Comparison of ENCODE assay signal across 10 mouse cellular contexts in the genomic region with DNA sequence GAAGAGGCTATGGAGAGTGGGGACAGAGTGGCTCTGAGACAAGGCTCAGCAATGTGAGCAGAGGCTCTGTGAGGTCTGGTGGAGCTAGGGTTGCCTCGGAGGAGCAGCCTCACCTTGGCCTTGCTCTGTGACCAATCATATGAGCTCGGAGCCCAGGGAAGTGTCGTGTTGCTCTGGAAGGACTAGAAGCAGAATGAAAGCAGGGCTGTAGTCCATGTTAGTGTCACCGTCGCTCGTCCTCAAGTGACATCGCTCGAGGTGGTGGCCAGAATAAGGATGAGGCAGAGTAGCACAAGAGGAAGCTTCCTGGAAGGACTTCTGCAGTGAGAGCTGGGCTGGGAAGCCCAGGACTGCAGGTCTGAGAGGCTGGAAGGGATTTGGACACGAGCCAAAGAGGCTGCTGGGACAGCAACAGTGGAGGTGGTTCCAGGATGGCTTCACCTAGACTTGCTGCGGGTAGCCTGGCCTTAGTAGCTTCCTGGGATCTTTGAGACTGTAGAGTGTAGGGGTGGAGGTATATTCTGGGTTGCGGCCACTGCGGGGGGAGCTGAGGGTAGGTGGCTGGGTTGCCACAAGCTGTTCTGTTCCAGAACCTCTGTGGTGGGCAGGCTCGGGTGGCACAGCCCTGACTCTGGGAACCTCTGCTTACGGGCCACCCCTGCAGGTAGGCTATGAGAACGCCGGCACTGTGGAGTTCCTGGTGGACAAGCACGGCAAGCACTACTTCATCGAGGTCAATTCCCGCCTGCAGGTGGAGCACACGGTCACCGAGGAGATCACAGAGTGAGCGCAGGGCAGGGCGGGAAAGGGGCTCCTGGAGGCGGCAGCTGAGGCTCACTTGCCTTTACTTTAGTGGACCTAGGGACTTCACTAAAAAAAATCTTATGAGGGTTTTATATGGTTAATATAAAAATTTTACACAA. TPM values are rescaled to one million over a fixed set of nuclear protein-coding genes. Genes with fewer than 3 reads are reported as not detected.
DNase-seq lines count a peak whose midpoint lies in the region; ATAC-seq lines count a peak whose summit lies in the region.
"Had no signal": no experiment of that assay in that cellular context is flagged by ENCODE, and none has a peak within 500 bp of the region (broad histone marks: within the 10 kb centered on the region; RNA-seq: fewer than 3 reads in every experiment).

No protein-coding gene starts in this region.

- peak; percentile 24 for DNase-seq in forebrain, embryonic 14.5 days (ENCODE audit: low spot score)
- peak; percentile 24 for DNase-seq in Muller cell, postnatal 12 days (ENCODE audit: inconsistent ontology term)
- peak; percentile 75 for DNase-seq in kidney, postnatal 10 days
- DNase-seq in lung, postnatal 25 days (ENCODE audit: low spot score): peak; percentile 60
- DNase-seq in T-cell, adult 2 months (ENCODE audit: low spot score): no peak
- no peak for DNase-seq in frontal cortex, adult 2 months (ENCODE audit: extremely low spot score in 1 of 2, low spot score in 1 of 2)

- no peak overlapping the region for H3K4me3 ChIP-seq in forebrain, embryonic 14.5 days (ENCODE audit: low read depth, low read length)
- no peak overlapping the region for H3K4me3 ChIP-seq in forebrain, embryonic 15.5 days
- H3K4me3 ChIP-seq: midbrain, embryonic 12.5 days had no signal

- H3K27me3 ChIP-seq in forebrain, embryonic 14.5 days (replicated peaks; ENCODE audit: control insufficient read depth, insufficient read depth, low read length): no peaks in the 10 kb centered on the region
- no peaks in the 10 kb centered on the region for H3K27me3 ChIP-seq in forebrain, embryonic 15.5 days
- H3K27me3 ChIP-seq: midbrain, embryonic 12.5 days had no signal

- H3K9me3 ChIP-seq in forebrain, embryonic 14.5 days (replicated peaks; ENCODE audit: control insufficient read depth, low read length): no peaks in the 10 kb centered on the region
- no peaks in the 10 kb centered on the region for H3K9me3 ChIP-seq in forebrain, embryonic 15.5 days
- H3K9me3 ChIP-seq: G1E; midbrain, embryonic 12.5 days had no signal

- WGBS in forebrain, embryonic 14.5 days: 37% methylated on average over 24 of the region's 24 CpGs
- WGBS in forebrain, embryonic 15.5 days: 38% methylated on average over 24 of the region's 24 CpGs

- no peaks in the 10 kb centered on the region for H3K36me3 ChIP-seq in forebrain, embryonic 14.5 days (ENCODE audit: control insufficient read depth, insufficient read depth, low read length)
- no peaks in the 10 kb centered on the region for H3K36me3 ChIP-seq in forebrain, embryonic 15.5 days
- H3K36me3 ChIP-seq: G1E; midbrain, embryonic 12.5 days had no signal

- H3K27ac ChIP-seq in forebrain, embryonic 14.5 days (ENCODE audit: low read depth, low read length): no peak overlapping the region
- no peak overlapping the region for H3K27ac ChIP-seq in forebrain, embryonic 15.5 days (replicated peaks)
- H3K27ac ChIP-seq: midbrain, embryonic 12.5 days had no signal

- ATAC-seq in forebrain, embryonic 14.5 days: no peak
- no peak for ATAC-seq in forebrain, embryonic 15.5 days (replicated peaks)
- ATAC-seq in erythroid progenitor cell, adult 5-6 weeks (replicated peaks; ENCODE audit: low FRiP score, poor library complexity, severe bottlenecking): peak; percentile 80

- H3K4me2 ChIP-seq in forebrain, embryonic 14.5 days (ENCODE audit: low read length): no peak overlapping the region
- H3K4me2 ChIP-seq in forebrain, embryonic 15.5 days (replicated peaks): no peak overlapping the region
- H3K4me2 ChIP-seq: midbrain, embryonic 12.5 days had no signal

- no peaks in the 10 kb centered on the region for H3K4me1 ChIP-seq in forebrain, embryonic 14.5 days (ENCODE audit: control insufficient read depth, insufficient read depth, low read length)
- peaks cover 3% of the 10 kb centered on the region; the same call in 1 of the 2 replicates for H3K4me1 ChIP-seq in forebrain, embryonic 15.5 days
- H3K4me1 ChIP-seq: midbrain, embryonic 12.5 days had no signal

- no peak overlapping the region for H3K9ac ChIP-seq in forebrain, embryonic 14.5 days (ENCODE audit: low read length)
- no peak overlapping the region for H3K9ac ChIP-seq in forebrain, embryonic 15.5 days (replicated peaks)
- H3K9ac ChIP-seq: midbrain, embryonic 12.5 days had no signal

RNA-seq across cellular contexts. Expression of a gene that starts 11.4 kb away (rescaled TPM):
- 12.2 and 12.6 TPM in 2 replicates for polyA plus RNA-seq in forebrain, embryonic 14.5 days (2014; fragmentation: Nextera tagmentation; extraction: Ambion mirVana)
- polyA plus RNA-seq in forebrain, embryonic 15.5 days (2015; fragmentation: Nextera tagmentation; extraction: Ambion mirVana): 10.9 and 11.7 TPM in 2 replicates
- not detected in 2 replicates for total RNA-seq in erythroid progenitor cell, adult 5-6 weeks (2015; ENCODE audit: low replicate concordance)
- total RNA-seq in erythroid progenitor cell, adult 5-6 weeks (2017; ENCODE audit: low replicate concordance): not detected in 2 replicates
- polyA plus RNA-seq in frontal cortex, adult 2 months (2012; rRNA removed): 31.8 and 33.5 TPM in 2 replicates

RNA-seq across cellular contexts. Expression of a gene that starts 21.4 kb away (rescaled TPM):
- 57.1 and 57.5 TPM in 2 replicates for polyA plus RNA-seq in forebrain, embryonic 14.5 days (2014; fragmentation: Nextera tagmentation; extraction: Ambion mirVana)
- 53.8 and 56.5 TPM in 2 replicates for polyA plus RNA-seq in forebrain, embryonic 15.5 days (2015; fragmentation: Nextera tagmentation; extraction: Ambion mirVana)
- total RNA-seq in erythroid progenitor cell, adult 5-6 weeks (2015; ENCODE audit: low replicate concordance): 21.6 and 26.4 TPM in 2 replicates
- 6.6 and 13.5 TPM in 2 replicates for total RNA-seq in erythroid progenitor cell, adult 5-6 weeks (2017; ENCODE audit: low replicate concordance)
- polyA plus RNA-seq in frontal cortex, adult 2 months (2012; rRNA removed): 49.4 and 54.8 TPM in 2 replicates

Comparison
In these comparisons a context has a peak if more than half of its experiments do, and no peak if none do; other contexts are left out.
1. DNase-seq: peak in forebrain, embryonic 14.5 days (single experiment), Muller cell, postnatal 12 days (single experiment), kidney, postnatal 10 days (single experiment) and lung, postnatal 25 days (single experiment); none in T-cell, adult 2 months (single experiment) and frontal cortex, adult 2 months (0 of 2).